Mouse (Mus musculus) CD4-positive helper T cell, adult 2 months (primary cell): ENCODE results near the gene Cdk5r1.
A peak's percentile ranks its signal among the peaks of the same experiment; 100 is the strongest.
"Not testable (repeated sequence)": the region's sequence is repeated elsewhere in the genome, so short reads cannot be mapped to it uniquely, and the experiment has no call there.

Source experiments
- DNase-seq: peaks from one replicate; pipeline ENCODE4 v3.0.0-alpha.2; 2012; ENCODE audit warnings: low read depth, missing footprints, low spot score

Gene Cdk5r1

DNA sequence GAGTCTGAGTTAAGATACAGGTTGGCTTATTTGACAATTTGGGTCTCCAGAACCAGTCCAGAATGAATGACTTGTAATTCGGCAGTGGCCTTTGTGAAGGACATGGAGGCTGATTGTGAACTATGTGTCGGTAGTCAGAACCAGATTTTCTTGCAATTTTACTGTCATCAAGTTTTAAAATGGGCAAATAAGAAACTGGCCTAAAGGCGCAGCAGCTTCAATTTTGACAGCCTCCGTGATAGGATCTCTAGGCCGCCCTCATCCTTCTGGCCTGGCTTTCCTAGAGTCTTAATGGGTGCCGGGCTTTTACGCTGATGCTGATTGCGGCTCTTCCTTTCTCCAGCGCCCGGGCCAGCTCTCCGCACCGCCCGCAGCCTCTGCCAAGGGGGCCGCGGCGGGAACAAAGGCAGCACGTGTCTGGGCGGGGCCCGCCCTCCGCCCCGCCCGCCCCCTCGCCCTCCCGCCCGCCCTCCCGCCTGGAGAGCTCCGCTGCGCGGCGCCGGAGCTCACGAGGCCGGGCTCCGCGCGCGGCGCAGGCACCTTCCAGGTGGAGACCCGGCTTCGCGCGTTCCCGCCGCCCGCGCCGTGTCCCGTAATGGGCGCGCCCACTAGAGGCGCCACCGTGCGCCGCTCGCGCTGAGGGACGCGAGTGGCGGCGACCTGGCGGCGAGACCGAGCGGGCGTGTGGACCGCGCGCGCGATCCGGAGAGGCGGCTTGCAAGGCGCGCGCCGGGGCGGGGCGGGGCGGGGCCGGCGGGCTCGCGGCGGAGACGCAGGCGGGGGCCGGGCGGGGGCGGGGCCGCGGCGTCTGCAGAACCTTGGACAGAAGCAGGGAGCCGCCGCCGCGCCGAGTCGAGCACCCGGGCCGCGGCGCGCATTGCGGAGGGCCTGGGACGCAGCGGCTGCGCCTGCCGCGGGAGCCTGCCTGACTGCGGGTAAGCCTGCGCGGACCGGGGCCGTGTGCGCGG, at the start of gene Cdk5r1:
Gene Cdk5r1 (plus strand): TSS at position 802 of the 968 bp plus-strand sequence.
- peak; percentile 96 for DNase-seq

DNA sequence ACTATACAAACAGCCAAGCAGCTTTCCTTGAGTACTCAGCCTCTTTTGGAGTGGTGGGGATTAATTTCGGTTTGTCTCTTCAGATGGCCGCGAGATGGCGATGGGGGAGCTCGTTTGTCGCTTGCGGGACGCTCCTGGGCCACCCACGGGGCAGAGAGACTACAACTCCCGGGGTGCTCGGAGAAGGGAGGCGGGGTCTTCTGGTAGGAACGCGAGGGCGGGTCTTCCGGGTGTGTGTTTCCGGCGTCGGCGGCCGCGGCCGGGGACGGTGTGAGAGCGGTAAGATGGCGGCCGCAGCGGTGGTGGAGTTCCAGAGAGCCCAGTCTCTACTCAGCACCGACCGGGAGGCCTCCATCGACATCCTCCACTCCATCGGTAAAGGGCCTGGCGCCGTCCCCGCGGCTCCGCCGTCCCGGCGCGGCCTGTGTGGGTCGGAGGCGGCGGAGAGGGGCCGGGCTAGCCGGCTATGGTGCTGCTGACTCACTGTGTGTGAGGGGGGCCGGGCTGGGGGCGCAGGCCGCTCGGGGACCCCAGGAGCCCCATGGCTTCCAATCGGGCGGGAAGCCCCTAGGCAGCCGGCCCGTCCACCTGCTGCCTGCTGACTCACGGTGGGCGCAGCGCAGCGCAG, 48.3 kb upstream of the Cdk5r1 start, which contains the start of gene Psmd11:
Gene Psmd11 (plus strand): TSS at position 235 of the 628 bp plus-strand sequence.
- DNase-seq = peak; percentile 96

DNA sequence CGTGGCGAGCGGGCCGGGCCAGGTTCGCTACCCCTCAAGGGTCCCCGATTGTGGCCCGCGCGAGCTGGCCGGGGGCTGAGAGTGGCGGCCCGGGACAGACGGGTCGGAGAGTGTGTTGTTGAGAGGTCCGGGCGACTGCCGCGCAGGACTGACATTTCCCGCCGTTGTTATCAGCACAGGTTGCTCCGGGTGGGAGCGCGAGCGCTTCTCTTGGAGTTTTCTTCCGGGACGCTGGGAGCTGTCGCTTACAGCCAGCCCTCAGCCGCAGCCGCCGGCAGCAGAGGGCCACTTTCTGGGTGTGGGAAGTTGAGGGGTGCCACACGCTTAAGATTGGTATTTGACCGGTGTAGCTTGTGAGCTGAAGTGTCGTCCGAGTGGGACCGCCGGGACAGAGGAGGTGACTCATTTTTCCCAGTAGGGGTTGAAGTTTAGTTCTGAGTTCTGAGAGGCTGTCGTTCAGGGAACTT, 47.8 kb upstream of the Cdk5r1 start:
- peak; percentile 51 for DNase-seq

DNA sequence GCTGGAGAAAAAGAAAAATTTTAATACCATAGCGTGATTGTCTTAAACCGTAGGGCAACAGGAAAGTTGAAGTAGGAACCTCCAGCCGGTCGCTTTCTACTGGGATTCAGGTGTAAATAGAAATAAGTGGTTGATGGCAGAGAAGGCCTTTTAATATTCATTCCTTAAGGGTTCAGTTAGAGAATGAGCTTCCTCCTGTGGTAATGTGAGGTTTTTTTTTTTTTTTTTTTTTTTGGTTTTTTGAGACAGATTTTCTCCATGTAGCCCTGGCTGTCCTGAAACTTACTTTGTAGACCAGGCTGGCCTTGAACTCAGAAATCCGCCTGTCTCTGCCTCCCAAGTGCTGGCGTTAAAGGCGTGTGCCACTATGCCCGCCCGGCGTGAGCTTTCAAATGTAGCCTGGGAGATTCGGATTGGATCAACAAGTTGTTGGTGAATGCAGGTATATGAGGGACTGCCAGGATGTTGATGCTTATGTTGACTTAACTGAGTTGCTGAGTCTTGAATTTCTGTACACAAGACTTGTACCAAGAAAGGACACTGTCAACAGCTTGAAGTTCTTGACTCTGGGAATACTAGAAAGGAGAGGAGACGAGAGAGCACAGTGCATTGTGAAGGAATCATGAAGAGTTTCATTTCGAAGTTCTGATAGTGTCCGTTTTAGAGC, 47.2 kb upstream of the Cdk5r1 start:
- no peak for DNase-seq

DNA sequence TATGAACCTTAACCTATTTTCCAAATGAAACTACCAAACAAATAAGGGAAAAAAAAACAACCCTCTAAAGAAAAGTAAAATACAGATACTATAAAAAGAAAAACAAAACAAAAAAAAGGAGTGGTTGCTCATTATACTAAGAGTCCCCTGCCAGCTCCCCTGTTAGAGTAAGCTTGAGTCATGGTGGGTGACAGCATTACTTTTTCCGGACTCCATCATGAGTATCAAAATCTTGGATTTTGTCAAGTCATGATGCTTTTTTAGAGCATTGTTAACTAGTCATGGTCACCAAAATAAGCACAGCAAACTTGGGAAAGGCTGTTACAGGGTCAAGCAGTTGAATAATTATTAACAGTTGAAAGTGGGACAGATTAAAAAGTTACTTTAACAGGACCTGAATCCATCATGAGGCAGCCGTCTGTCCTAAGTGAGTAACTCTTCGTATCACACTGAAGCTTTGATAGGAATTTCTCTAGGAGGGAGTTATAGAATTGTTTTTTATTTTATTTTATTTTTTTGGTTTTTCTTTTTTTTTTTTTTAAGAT, 46.4 kb upstream of the Cdk5r1 start:
- DNase-seq = no peak

DNA sequence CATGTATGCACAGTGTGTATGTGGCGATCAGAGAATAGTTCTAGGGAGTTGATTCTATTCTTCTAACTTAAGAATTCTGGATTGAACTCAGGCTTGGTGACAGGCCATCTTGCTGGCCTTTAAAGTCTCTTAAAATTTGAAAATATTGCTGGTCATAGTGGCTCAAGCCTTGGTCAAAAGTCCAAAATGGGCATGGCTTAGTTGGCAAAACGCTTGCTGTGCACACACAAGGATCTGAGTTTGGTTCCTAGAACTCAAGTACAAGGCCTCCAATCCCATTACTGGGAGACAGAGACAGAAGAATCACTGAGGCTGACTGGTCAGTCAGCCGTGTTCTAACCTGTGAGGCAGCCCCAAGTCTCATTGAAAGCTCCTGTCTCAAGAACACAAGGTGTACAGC, 29.9 kb upstream of the Cdk5r1 start:
- DNase-seq = no peak

DNA sequence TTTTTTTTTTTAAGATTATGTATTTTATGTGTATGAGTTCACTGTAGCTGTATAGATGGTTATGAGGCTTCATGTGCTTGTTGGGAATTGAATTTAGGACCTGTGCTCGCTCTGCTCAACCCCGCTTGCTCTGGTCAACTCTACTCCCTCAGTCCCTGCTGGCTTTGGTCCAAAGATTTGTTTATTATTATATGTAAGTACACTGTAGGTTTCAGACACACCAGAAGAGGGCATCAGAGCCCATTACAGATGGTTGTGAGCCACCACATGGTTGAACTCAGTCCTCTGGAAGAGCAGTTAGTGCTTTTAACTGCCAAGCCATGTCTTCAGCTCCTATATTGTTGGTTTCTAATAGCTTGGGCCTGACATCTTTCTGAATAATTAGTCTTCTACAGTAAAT, 27.0 kb upstream of the Cdk5r1 start:
- no peak for DNase-seq

DNA sequence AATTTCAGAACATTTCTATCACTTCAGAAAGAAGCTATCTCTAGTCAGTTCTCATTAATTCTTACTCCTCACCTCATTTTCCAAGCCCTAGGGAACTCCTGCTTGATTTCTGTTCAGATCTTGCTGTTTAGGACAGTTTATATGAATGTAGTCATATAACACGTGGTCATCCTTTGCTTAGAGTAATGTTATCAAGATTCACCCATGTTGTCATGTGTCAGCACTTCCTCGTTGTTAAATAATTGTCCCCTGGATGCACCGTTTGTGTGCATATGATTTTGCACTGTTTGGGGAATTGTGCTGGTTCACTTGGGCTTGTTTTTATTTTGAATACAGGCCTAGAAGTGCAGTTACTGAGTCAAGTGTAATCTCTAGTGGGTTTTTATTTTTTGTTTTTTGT, 24.6 kb upstream of the Cdk5r1 start:
- no peak for DNase-seq

DNA sequence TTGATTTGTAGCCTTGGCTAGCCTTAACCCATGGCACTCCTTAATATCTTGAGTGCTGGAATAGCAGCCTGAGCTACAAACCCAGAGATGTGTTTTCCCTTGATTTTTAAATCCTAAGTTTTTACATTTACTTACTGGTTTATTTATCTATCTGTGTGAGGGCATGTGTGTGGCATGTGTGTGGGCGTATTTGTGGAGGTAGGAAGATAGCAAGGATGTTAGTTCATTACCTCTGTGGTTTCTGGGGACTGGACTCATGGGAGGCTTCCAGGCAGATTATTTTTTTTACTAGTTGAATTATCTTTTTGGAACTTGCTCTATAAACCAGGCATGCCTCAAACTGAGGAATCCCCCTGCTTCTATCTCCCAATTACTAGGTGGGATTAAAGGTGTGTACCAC, 23.6 kb upstream of the Cdk5r1 start:
- DNase-seq = no peak

DNA sequence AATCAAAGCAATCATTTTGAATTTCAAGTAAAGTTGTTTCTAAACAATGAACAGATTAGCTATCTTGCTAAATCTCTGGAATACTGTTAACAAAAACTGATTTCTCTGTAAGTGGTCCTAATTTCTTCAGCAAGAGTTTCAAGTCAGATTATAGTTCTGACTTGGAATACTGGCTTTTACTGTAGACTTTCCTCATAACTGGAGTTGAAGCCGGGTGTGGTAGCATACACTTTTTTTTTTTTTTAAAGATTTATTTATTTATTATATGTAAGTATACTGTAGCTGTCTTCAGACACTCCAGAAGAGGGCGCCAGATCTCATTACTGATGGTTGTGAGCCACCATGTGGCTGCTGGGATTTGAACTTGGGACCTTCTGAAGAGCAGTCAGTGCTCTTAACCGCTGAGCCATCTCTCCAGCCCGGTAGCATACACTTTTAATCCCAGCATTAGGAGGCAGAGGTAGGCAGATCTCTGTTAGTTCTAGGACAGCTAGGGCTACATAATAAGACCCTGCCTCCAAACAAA, 13.2 kb upstream of the Cdk5r1 start:
- not testable (repeated sequence) for DNase-seq

DNA sequence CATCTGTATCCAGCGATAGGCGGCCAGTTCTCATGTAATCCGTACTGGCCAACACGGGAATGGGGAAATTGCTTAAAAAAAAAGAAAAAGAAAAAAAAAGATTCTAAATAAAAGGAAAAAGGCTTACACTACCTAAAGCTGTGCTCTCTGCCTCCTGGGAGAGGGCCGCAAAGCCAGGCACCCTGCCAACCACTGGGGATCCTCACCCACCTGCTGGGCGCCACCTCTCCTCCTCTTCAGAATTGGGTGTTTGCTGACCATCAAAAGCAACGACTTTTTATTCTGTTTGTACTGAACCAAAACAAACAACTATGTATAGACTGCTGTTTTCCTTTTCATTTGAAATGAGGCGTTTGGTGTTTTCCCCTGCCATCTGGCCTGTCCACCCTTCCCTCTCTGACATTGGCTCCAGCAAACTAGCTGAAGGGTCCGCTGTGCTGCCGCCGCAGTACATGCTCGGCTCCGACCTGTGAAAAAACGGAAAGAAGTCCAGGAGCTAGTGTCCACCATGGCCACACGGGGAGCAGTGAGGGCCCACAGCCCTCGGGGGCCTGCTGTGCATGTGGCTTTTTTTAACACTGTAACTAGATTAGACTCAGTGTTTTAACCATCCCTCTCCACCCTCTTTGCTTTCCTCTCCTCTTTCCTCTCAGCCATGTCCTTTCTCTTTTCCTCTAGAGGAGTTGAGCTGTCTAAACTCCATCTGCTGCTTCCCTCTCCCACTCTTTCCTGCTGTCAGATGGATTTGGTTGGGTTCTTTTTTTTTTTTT, 4.8 kb upstream of the Cdk5r1 start:
- no peak for DNase-seq

DNA sequence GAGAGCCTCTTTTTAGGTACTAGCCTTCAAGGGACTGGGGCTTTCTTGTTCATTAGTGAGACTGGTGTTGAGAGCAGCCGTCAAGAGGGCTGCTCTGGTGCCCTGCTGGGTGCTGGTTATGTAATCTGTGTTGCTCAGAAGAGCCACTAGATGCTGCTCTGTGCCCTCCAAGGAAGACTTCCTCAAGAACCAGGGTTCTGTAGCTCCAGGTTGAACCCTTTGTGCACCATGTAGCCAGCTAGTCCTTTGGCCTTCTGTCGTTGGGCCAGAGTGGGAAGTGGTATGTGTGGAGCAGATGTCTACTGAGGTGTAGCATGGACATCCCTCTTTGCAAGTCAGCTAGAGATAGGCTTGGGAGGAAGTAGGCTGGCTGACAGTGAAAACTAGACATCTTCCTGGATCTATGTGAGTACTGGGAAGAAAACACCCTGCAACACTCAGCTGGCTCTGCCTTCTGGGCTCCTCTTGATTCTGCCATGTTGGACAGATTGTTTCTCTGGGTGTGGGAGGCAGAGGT, 2.6 kb upstream of the Cdk5r1 start:
- DNase-seq = peak; percentile 41

DNA sequence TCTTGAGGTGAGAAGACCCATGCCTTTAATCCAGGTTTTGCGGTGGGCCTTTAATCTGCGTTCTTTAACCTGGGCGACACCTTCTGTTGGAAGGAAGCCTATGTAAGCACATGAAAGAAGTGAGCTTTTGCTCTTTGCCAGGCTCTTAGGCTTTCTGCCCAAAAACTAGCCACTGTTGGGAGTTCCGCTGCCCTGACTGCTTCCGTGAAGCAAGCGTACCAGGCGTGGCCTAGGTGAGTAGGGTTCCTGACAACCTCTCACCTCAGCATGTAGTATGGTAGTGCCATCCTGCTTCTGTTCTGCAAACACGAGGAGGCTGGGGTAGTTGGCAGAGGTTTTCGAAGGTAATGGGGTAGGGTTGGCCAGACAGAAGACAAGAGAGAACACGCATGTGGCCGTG, 2.0 kb upstream of the Cdk5r1 start:
- DNase-seq = no peak

DNA sequence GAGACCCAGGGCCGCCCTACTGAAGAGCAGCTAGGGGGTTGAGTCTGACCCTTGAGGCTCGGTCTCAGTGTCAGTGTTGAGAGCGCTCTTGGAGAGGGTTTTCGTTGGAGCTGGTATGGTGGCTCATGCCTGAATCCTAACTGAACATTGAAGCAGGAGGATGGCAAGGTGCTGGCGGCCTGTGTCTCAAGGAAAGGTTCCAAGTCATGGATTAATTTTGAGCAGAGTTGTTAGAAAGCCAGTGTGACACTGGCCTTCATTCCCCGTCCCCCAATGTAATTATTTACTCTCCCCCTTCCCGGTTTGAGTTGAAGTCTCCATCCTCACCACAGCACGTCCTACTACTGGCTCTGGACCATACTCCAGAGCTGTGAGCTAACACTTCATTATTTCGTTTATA, 1.3 kb upstream of the Cdk5r1 start:
- no peak for DNase-seq

DNA sequence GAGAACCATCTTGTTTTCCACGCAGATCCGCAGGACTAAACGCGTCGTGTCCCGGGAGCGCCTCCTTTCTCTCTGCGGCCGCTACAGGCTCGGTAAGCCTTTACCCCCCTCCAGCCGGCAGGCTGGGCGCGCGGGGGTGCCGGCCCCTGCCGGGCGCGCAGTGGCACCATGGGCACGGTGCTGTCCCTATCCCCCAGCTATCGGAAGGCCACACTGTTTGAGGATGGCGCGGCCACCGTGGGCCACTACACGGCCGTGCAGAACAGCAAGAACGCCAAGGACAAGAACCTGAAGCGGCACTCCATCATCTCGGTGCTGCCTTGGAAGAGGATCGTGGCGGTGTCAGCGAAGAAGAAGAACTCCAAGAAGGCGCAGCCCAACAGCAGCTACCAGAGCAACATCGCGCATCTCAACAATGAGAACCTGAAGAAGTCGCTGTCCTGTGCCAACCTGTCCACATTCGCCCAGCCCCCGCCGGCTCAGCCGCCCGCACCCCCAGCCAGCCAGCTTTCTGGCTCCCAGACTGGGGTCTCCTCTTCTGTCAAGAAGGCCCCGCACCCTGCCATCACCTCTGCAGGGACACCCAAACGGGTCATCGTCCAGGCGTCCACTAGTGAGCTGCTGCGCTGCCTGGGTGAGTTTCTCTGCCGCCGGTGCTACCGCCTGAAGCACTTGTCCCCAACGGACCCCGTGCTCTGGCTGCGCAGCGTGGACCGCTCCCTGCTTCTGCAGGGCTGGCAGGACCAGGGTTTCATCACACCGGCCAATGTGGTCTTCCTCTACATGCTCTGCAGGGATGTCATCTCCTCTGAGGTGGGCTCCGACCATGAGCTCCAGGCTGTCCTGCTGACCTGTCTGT, 747 bp downstream of the Cdk5r1 start:
- DNase-seq = no peak

DNA sequence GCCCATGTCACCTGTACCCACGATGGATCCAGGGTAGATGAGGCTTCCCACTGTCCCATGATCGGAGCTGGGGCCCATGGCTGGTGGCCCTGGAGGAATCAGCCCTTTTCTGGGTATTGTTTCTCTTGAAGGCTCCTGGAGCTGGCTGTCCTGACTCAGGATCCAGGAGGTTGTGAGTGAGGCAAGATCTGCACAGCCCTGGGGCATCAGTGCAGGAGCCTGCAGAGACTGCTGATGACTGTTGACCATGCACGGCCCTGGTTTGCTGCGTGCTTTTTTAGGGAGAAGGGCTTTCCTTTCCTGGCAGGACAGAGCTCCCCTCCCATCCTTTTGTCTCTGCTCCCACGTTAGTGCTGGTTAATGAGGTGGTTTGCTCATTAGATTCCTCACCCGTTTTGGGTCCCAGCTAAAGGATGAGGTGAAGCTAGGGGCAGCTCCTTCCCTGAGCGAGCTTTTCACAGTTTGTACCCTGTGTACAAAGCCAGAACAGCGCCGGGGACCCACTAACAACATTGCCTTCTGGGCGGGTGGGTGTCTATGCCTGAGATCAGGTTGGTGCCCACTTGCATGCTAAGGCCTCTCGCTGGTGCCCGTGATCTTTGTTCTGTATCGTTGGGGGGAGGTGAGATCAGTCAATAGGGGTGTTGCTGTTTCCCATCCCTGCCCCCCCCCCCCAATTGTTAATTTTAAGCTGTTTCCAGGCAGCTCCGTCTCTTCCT, 2.0 kb downstream of the Cdk5r1 start:
- no peak for DNase-seq

DNA sequence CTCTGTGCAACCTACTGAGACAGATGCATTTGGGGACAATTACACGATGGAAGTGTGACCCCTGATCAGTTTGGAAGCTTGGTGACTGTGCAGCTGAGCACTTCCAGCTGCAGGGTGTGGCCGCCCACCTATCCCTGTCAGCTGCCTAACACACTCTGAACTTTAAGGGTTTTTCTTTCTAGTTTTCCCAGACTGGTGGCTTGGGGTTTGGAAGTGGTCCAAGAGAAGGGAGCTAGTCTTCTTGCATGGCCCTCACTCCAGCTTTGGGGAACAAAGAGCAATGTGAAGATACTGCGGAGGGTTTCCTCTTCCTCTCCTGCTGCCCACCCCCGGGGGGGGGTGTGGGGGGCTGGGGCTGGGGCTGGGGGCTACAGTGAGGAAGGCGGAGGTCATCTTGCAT, 2.6 kb downstream of the Cdk5r1 start:
- no peak for DNase-seq

DNA sequence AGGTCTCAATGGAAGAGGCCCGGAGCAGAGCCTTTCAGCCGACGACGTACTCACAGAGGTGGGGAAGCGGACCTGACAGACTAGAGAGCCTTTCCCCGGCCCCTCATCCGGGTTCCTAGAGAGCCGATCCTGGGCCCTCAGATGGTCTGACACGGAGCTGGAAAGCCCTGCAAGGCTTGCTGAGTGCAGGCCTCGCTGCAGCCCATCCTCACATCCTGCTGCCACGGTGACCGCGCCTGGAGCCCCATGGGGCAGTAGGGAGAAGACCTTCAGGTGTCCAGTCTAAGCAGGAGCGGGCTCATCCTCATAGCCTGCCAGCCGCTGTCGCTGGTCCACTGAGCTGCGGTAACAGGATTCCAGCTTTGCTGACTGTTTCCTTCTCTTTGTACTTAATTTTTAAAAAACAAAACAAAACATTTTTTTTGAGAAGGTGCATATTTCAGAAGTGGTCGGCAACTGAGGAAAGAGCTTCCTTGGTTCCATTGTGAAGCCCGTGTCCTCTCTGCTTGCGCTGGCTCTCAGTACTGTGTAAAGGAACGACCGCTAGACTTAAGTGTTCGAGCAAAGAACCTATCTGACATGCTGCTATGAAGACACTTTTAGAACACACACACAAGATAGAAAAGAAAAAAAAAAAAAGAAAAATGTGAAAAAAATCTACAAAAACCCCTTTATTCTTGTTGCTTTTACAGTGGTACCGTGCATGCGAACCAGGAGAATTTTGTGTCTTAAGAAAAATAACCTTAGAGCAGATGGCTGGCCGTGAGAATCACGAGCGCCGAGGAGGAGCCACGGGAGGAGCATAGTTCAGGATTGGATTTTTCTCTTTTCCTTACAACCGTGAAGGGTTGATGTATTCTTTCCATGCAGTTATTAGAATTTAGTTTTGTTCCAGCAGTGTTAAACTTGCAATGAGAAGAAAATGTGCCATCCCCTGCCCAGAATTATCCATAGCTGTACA, 3.4 kb downstream of the Cdk5r1 start:
- no peak for DNase-seq
